Mouse (Mus musculus): ENCODE results near the gene Tspan18. TPM values are rescaled to one million over a fixed set of nuclear protein-coding genes. Genes with fewer than 3 reads are reported as not detected.

The Tspan18 gene
- 0.06 and 0.27 TPM in 2 replicates for polyA plus RNA-seq (2012)

GRCm38 (mm10) chr2:93333817-93334731 lies at the start of gene Tspan18:
Gene Tspan18 (minus strand): TSS chr2:93334505.

GRCm38 (mm10) chr2:93187323-93187996 lies 146.8 kb downstream of the Tspan18 start, which contains the start of gene Trp53i11:
Gene Trp53i11 (plus strand): TSS chr2:93187548.

Other genes with a start within 250 kb of the Tspan18 start
- gene Trp53i11, start 147.0 kb downstream of the Tspan18 start, polyA plus RNA-seq (2012) = 26.3 and 27.4 TPM in 2 replicates
- 47.4 and 48.2 TPM in 2 replicates for gene Cd82, start 128.6 kb upstream of the Tspan18 start, polyA plus RNA-seq (2012)
- not detected in 2 replicates for gene Gm10803, start 226.1 kb upstream of the Tspan18 start, polyA plus RNA-seq (2012)